Mouse (Mus musculus) naive thymus-derived CD4-positive, alpha-beta T cell, adult 5 months (primary cell): ENCODE results near the gene Haus6. TPM values are rescaled to one million over a fixed set of nuclear protein-coding genes. Genes with fewer than 3 reads are reported as not detected.

Source experiments
- polyA plus RNA-seq: library from polyadenylated mRNA; unstranded; fragments of 100-300 nt; shearing (Covaris generic); gene quantifications from one replicate; pipeline ENCODE4 v1.2.1, GENCODE M21; 2017

Gene Haus6
- polyA plus RNA-seq: 20.4 TPM

GRCm38 (mm10) chr4:86611524-86612288, at the start of gene Haus6:
TSS of gene Haus6 (minus strand) at chr4:86612055.

GRCm38 (mm10) chr4:86575283-86575983, 36.4 kb downstream of the Haus6 start, which contains the start of gene Rraga:
TSS of gene Rraga (plus strand) at chr4:86575668.

GRCm38 (mm10) chr4:86558228-86558627, 53.6 kb downstream of the Haus6 start, which contains the start of gene Saxo1:
TSS of gene Saxo1 (minus strand) at chr4:86558328.

Other genes with a start within 250 kb of the Haus6 start
- not detected for gene Saxo1, start 53.7 kb downstream of the Haus6 start, polyA plus RNA-seq
- gene Rraga, start 36.4 kb downstream of the Haus6 start, polyA plus RNA-seq: 49.1 TPM
- 9.1 TPM for gene Plin2, start 58.0 kb upstream of the Haus6 start, polyA plus RNA-seq
- gene Dennd4c, start 136.5 kb upstream of the Haus6 start, polyA plus RNA-seq: 16.3 TPM
- gene Rps6, start 245.4 kb upstream of the Haus6 start, polyA plus RNA-seq: 780 TPM